Mouse (Mus musculus) G1E (cell line): ENCODE results near the gene Vapb.

Experiments
- CTCF ChIP-seq: IDR thresholded peaks from 2 replicates; pipeline ENCODE4 v1.5.1; 2012; ENCODE audit warnings: low read depth, low read length, inconsistent platforms, mixed read lengths
- GATA1 ChIP-seq: IDR thresholded peaks from 2 replicates; pipeline ENCODE4 v1.6.1; 2012; ENCODE audit warnings: borderline replicate concordance, low read length, inconsistent platforms, mixed read lengths
- TAL1 ChIP-seq: conservative IDR thresholded peaks from 2 replicates; pipeline ENCODE4 v1.6.1; 2012; ENCODE audit warnings: low read depth, low read length, inconsistent platforms, mixed read lengths

- TF ChIP-seq CTCF = no peak
- no peak for TF ChIP-seq TAL1
- no peak for TF ChIP-seq GATA1
Measured at GRCm38 (mm10) chr2:173799513-173799912, 62.2 kb downstream of the Vapb start.
